Mouse (Mus musculus) cerebellum, adult 2 months (tissue): Measurements from ENCODE around the gene Coa6. TPM values are rescaled to one million over a fixed set of nuclear protein-coding genes. Genes with fewer than 3 reads are reported as not detected.

Experiments
- DNase-seq, 2 experiments: peaks; one replicate each; pipeline ENCODE4 v3.0.0; 2021
- H3K27ac ChIP-seq: fragments of 200-500 bp; 2 replicates; pipeline ENCODE4 v1.5.1; 2012; ENCODE audit warnings: low read length, control low read depth, inconsistent platforms; ENCODE audit not compliant: insufficient read depth
- H3K27me3 ChIP-seq: fragments of 200-500 bp; 2 replicates; pipeline ENCODE4 v1.6.1; 2012; ENCODE audit warnings: inconsistent platforms, mild to moderate bottlenecking, low read length, moderate library complexity; ENCODE audit not compliant: control insufficient read depth, insufficient read depth
- H3K4me1 ChIP-seq: fragments of 200-500 bp; 2 replicates; pipeline ENCODE4 v1.6.1; 2011; ENCODE audit warnings: low read length; ENCODE audit not compliant: control insufficient read depth, insufficient read depth
- H3K4me3 ChIP-seq: fragments of 200-500 bp; replicated peaks from 2 replicates; pipeline ENCODE3; 2011; ENCODE audit warnings: mild to moderate bottlenecking, low read depth, low read length, control low read depth; ENCODE audit not compliant: insufficient read depth
- CTCF ChIP-seq: fragments of 200-500 bp; IDR thresholded peaks from 2 replicates; pipeline ENCODE4 v1.5.1; 2011; ENCODE audit warnings: low read depth, mild to moderate bottlenecking, control low read depth, low read length, moderate library complexity, borderline replicate concordance; ENCODE audit not compliant: insufficient read depth
- POLR2A ChIP-seq: fragments of 200-500 bp; IDR thresholded peaks from 2 replicates; pipeline ENCODE4 v1.6.1; 2011; ENCODE audit warnings: low read length, control low read depth, borderline replicate concordance; ENCODE audit not compliant: insufficient read depth
- WGBS: fragments of 180-500 bp; shearing (Covaris S2); methylation state at CpG from one replicate; pipeline ENCODE4 v1.1.7; 2018; 5-methylcytosine and 5-hydroxymethylcytosine counted together
- polyA plus RNA-seq: library from polyadenylated mRNA; depleted of rRNA; stranded (reverse); fragments of >200 nt; gene quantifications from 2 replicates; pipeline ENCODE4 v1.2.3, GENCODE M21; 2012; rRNA removed

Coa6 gene
- polyA plus RNA-seq, 1 experiment = 45.2 TPM

DNA sequence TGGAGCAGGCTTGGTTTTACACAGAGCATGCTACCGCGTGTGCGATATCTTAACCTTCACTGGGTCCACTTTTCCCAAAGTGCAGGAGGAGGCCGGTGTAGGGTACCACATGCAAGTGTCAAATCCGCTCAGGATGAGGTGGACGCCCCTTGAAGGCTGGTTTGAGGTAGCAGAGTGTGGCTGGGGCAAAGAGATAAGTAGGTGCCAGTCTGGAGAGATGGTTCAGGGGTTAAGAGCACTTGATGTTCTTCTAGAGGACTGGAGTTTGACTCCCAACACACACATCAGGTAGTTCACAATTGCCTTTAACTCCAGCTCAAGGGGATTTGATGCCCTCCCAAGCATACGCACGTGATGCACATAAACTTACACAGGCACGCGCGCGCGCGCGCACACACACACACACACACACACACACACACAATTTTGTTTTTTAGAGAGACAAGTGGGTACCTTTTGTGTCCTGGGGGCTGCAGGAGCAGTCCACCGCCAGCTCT, 51.5 kb downstream of the Coa6 start:
- H3K4me1 ChIP-seq = no peaks in the 10 kb centered on the region
- 8% methylated on average over 16 of the region's 16 CpGs for WGBS
- H3K4me3 ChIP-seq = peak overlapping the region; percentile 76
- no peak for DNase-seq
- H3K27ac ChIP-seq = peak overlapping the region; percentile 88
- TF ChIP-seq CTCF = no peak
- TF ChIP-seq POLR2A = no peak
- no peaks in the 10 kb centered on the region for H3K27me3 ChIP-seq

DNA sequence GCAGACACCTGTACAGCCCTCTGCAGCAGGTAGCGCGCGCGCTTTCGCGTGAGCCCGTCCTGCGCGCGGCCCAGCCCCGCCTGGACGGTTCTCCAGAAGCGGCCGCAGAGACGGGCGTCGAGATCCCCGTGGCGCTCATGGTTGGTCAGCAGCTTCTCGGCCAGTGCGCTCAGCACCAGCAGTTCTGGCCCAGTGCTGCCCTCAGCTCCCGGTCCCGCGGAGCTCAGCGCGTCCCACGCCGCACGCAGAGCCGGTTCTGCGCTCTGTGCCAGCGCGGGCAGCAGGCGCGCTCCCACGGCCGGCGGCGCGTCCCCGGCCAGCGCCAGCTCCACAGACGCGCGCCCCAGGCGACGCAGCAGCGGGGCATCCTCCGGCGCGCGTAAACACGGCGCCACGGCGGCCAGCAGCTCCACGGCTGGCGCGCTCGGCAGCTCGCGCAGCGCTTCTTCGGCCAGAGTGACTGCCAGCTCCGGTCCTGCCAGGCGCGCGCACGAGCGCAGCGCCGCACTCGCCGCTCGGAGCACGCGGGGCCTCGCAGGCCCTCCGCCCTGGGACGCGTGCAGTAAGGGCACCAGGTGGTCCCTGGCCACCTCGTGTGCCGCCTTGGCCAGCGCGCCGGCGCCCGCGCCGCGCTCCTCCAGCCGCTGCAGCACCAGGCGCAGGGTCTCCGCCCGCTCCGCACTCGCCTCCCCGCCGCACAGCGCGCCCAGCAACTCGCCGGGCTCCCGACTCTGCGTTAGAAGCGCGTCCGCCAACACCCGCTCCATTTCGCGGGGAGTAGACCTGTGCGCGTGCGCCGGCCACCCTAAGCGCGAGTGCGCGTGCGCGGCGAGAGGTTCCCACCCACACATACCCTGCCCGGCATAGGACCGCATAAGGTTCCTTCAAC, 52.2 kb downstream of the Coa6 start, which contains the start of gene Tarbp1:
Gene Tarbp1, minus strand, starts transcription at position 767 of the 889 bp plus-strand sequence.
- Histone ChIP-seq H3K4me1 (no peaks in the 10 kb centered on the region), H3K4me3 (peak within 1 kb of the TSS; percentile 76), H3K27ac (peak within 1 kb of the TSS; percentile 88), H3K27me3 (no peaks in the 10 kb centered on the region)
- under 1% methylated on average over 124 of the region's 124 CpGs for WGBS
- no peak for TF ChIP-seq CTCF
- TF ChIP-seq POLR2A = peak; percentile 83
- peak; percentile 95 to 97 for DNase-seq

Other genes with a start within 250 kb of the Coa6 start
- gene Slc35f3, start 124.0 kb upstream of the Coa6 start, polyA plus RNA-seq = 15.8 and 17.7 TPM in 2 replicates
- 7.1 and 8.2 TPM in 2 replicates for gene Tarbp1, start 52.5 kb downstream of the Coa6 start, polyA plus RNA-seq
- gene Irf2bp2, start 171.5 kb downstream of the Coa6 start, polyA plus RNA-seq = 42.0 and 42.4 TPM in 2 replicates